Mouse (Mus musculus) MEL (cell line): ENCODE results near the gene Pdss2. TPM values are rescaled to one million over a fixed set of nuclear protein-coding genes. Genes with fewer than 3 reads are reported as not detected.

Experiments
- DNase-seq: peaks from one replicate; pipeline ENCODE4 v3.0.0; 2011; ENCODE audit warnings: low read depth, low spot score
- H3K27ac ChIP-seq: 2 replicates; pipeline ENCODE4 v1.5.1; 2012; ENCODE audit warnings: low read depth, mild to moderate bottlenecking, control low read depth, low read length, moderate library complexity; ENCODE audit not compliant: control insufficient read depth
- H3K27me3 ChIP-seq, 2 experiments: fragments of 150-350 bp in 1 of 2; sonication (generic) in 1 of 2; 2 replicates each; pipeline ENCODE4 v1.6.1; 2012; ENCODE audit warnings: low read length in 2 of 2, mild to moderate bottlenecking in 2 of 2, improper control_type of control experiment in 1 of 2, moderate library complexity in 1 of 2; ENCODE audit not compliant: insufficient read depth in 2 of 2, control insufficient read depth in 1 of 2
- H3K36me3 ChIP-seq, 2 experiments: 2 replicates each; pipeline ENCODE4 v1.6.1; 2012 to 2014; ENCODE audit warnings: low read length in 2 of 2, improper control_type of control experiment in 1 of 2, inconsistent platforms in 1 of 2, mild to moderate bottlenecking in 1 of 2; ENCODE audit not compliant: insufficient read depth in 2 of 2, control insufficient read depth in 1 of 2
- H3K4me1 ChIP-seq, 2 experiments: fragments of 150-350 bp in 1 of 2; sonication (generic) in 1 of 2; 2 replicates each; pipeline ENCODE4 v1.6.1; 2012; ENCODE audit warnings: low read length in 2 of 2, improper control_type of control experiment in 1 of 2, mild to moderate bottlenecking in 1 of 2; ENCODE audit not compliant: insufficient read depth in 2 of 2, control insufficient read depth in 1 of 2
- H3K4me3 ChIP-seq, 2 experiments: fragments of 150-350 bp in 1 of 2; sonication (generic) in 1 of 2; 2 replicates each; pipeline ENCODE4 v1.5.1; 2012; ENCODE audit warnings: low read depth in 2 of 2, low read length in 2 of 2, mild to moderate bottlenecking in 2 of 2, moderate library complexity in 2 of 2, control low read depth in 1 of 2, improper control_type of control experiment in 1 of 2; ENCODE audit not compliant: control insufficient read depth in 1 of 2, insufficient read depth in 1 of 2
- H3K79me2 ChIP-seq: 2 replicates; pipeline ENCODE4 v1.6.1; 2012; ENCODE audit warnings: mild to moderate bottlenecking, low read length, moderate library complexity; ENCODE audit not compliant: control insufficient read depth, poor library complexity, insufficient read depth
- H3K9ac ChIP-seq: 2 replicates; pipeline ENCODE4 v1.6.1; 2012; ENCODE audit warnings: low read depth, mild to moderate bottlenecking, control low read depth, low read length, moderate library complexity; ENCODE audit not compliant: control insufficient read depth, poor library complexity, severe bottlenecking
- H3K9me3 ChIP-seq: fragments of 150-350 bp; sonication (generic); replicated peaks from 2 replicates; pipeline ENCODE4 v1.6.1; 2012; ENCODE audit warnings: mild to moderate bottlenecking, low read length, improper control_type of control experiment, moderate library complexity; ENCODE audit not compliant: insufficient read depth
- CHD2 ChIP-seq: IDR thresholded peaks from 2 replicates; pipeline ENCODE4 v1.6.1; 2011; ENCODE audit warnings: low read length, improper control_type of control experiment
- ELF1 ChIP-seq: IDR thresholded peaks from 2 replicates; pipeline ENCODE4 v1.6.1; 2014; ENCODE audit warnings: low read depth, mild to moderate bottlenecking, inconsistent platforms, low read length, improper control_type of control experiment, moderate library complexity
- ETS1 ChIP-seq: IDR thresholded peaks from 2 replicates; pipeline ENCODE4 v1.6.1; 2012; ENCODE audit warnings: low read depth, mild to moderate bottlenecking, inconsistent platforms, low read length, improper control_type of control experiment, moderate library complexity
- HCFC1 ChIP-seq: IDR thresholded peaks from 2 replicates; pipeline ENCODE4 v1.6.1; 2012; ENCODE audit warnings: low read depth, mild to moderate bottlenecking, inconsistent platforms, low read length, improper control_type of control experiment, moderate library complexity
- JUND ChIP-seq: IDR thresholded peaks from 2 replicates; pipeline ENCODE4 v1.6.1; 2011; ENCODE audit warnings: low read depth, mild to moderate bottlenecking, improper control_type of control experiment, low read length
- MAFK ChIP-seq: IDR thresholded peaks from 2 replicates; pipeline ENCODE4 v1.6.1; 2011; ENCODE audit warnings: low read depth, mild to moderate bottlenecking, low read length, improper control_type of control experiment, borderline replicate concordance
- MAX ChIP-seq: IDR thresholded peaks from 2 replicates; pipeline ENCODE4 v1.6.1; 2011; ENCODE audit warnings: low read length, improper control_type of control experiment
- MAZ ChIP-seq: IDR thresholded peaks from 2 replicates; pipeline ENCODE4 v1.6.1; 2012; ENCODE audit warnings: low read depth, mild to moderate bottlenecking, inconsistent platforms, low read length, improper control_type of control experiment
- MEF2A ChIP-seq: IDR thresholded peaks from 2 replicates; pipeline ENCODE4 v1.6.1; 2014; ENCODE audit warnings: low read depth, mild to moderate bottlenecking, inconsistent platforms, low read length, improper control_type of control experiment; ENCODE audit not compliant: poor library complexity, insufficient replicate concordance, severe bottlenecking; ENCODE audit errors: extremely low read depth
- MYB ChIP-seq: IDR thresholded peaks from 2 replicates; pipeline ENCODE4 v1.6.1; 2011; ENCODE audit warnings: mild to moderate bottlenecking, low read depth, low read length, improper control_type of control experiment
- NELFE ChIP-seq: IDR thresholded peaks from 2 replicates; pipeline ENCODE4 v1.6.1; 2011; ENCODE audit warnings: low read depth, low read length, improper control_type of control experiment
- NRF1 ChIP-seq: IDR thresholded peaks from 2 replicates; pipeline ENCODE4 v1.6.1; 2014; ENCODE audit warnings: low read depth, mild to moderate bottlenecking, inconsistent platforms, low read length, improper control_type of control experiment, moderate library complexity; ENCODE audit not compliant: poor library complexity, insufficient read depth, severe bottlenecking
- POLR2AphosphoS2 ChIP-seq: IDR thresholded peaks from 2 replicates; pipeline ENCODE4 v1.6.1; 2011; ENCODE audit warnings: low read length, improper control_type of control experiment
- SMC3 ChIP-seq: IDR thresholded peaks from 2 replicates; pipeline ENCODE4 v1.6.1; 2011; ENCODE audit warnings: low read depth, low read length, improper control_type of control experiment
- TAL1 ChIP-seq: IDR thresholded peaks from 2 replicates; pipeline ENCODE4 v1.6.1; 2012; ENCODE audit warnings: mild to moderate bottlenecking, inconsistent platforms, low read length, moderate library complexity, mixed read lengths
- TBP ChIP-seq: IDR thresholded peaks from 2 replicates; pipeline ENCODE4 v1.8.0; 2011; ENCODE audit warnings: low read depth, low read length, improper control_type of control experiment
- TCF12 ChIP-seq: IDR thresholded peaks from 2 replicates; pipeline ENCODE4 v1.6.1; 2014; ENCODE audit warnings: low read depth, mild to moderate bottlenecking, inconsistent platforms, low read length, improper control_type of control experiment, moderate library complexity
- UBTF ChIP-seq: IDR thresholded peaks from 2 replicates; pipeline ENCODE4 v1.6.1; 2012; ENCODE audit warnings: low read depth, mild to moderate bottlenecking, inconsistent platforms, low read length, improper control_type of control experiment, moderate library complexity, borderline replicate concordance; ENCODE audit not compliant: insufficient read depth
- USF2 ChIP-seq, 2 experiments: IDR thresholded peaks; 2 replicates each; pipeline ENCODE4 v1.6.1; 2011 to 2012; ENCODE audit warnings: improper control_type of control experiment in 2 of 2, low read length in 2 of 2, borderline replicate concordance in 1 of 2, inconsistent platforms in 1 of 2, low read depth in 1 of 2, mild to moderate bottlenecking in 1 of 2; ENCODE audit not compliant: insufficient read depth in 1 of 2
- ZKSCAN1 ChIP-seq: IDR thresholded peaks from 2 replicates; pipeline ENCODE4 v1.6.1; 2012; ENCODE audit warnings: low read depth, mild to moderate bottlenecking, inconsistent platforms, low read length, improper control_type of control experiment, moderate library complexity
- ZMIZ1 ChIP-seq: IDR thresholded peaks from 2 replicates; pipeline ENCODE4 v1.6.1; 2012; ENCODE audit warnings: low read depth, mild to moderate bottlenecking, inconsistent platforms, low read length, improper control_type of control experiment, moderate library complexity
- ZNF384 ChIP-seq: IDR thresholded peaks from 2 replicates; pipeline ENCODE4 v1.6.1; 2012; ENCODE audit warnings: low read depth, mild to moderate bottlenecking, inconsistent platforms, low read length, improper control_type of control experiment
- polyA plus RNA-seq, 2 experiments: library from polyadenylated mRNA; stranded (reverse) in 1 of 2; unstranded in 1 of 2; fragments of >175 nt in 1 of 2; fragments of >200 nt in 1 of 2; gene quantifications; 2 replicates each; pipeline versions ENCODE4 v1.2.1 to v1.2.4; 2012; ENCODE audit warnings: low replicate concordance in 2 of 2, low read depth in 1 of 2; ENCODE audit not compliant: insufficient read length in 2 of 2, insufficient read depth in 1 of 2, missing spikeins in 1 of 2
- total RNA-seq: library from RNA; depleted of rRNA; stranded (reverse); fragments of 300-350 nt; gene quantifications from 2 replicates; pipeline ENCODE4 v1.2.3, GENCODE M21; 2012

Gene Pdss2
- total and polyA plus RNA-seq, 3 experiments: 14.3 to 14.8 TPM; not detected in 1

- no peak for DNase-seq
- Histone ChIP-seq H3K9me3 (no peaks in the 10 kb centered on the region), H3K79me2 (no peaks in the 10 kb centered on the region), H3K27me3 (no peaks in the 10 kb centered on the region), H3K4me3 (no peak overlapping the region), H3K9ac (no peak overlapping the region), H3K4me1 (no peaks in the 10 kb centered on the region), H3K27ac (no peak overlapping the region), H3K36me3 (no peaks in the 10 kb centered on the region)
- TF ChIP-seq CHD2 (no peak), ZNF384 (no peak), MEF2A (no peak), ZKSCAN1 (no peak), MAZ (no peak), ETS1 (no peak), TBP (no peak)
Measured at GRCm38 (mm10) chr10:43439492-43439941, 218.2 kb downstream of the Pdss2 start.

- no peak overlapping the region for H3K27ac ChIP-seq
Measured at GRCm38 (mm10) chr10:43440050-43440449, 218.8 kb downstream of the Pdss2 start.

GRCm38 (mm10) chr10:43440981-43441740, 219.9 kb downstream of the Pdss2 start:
- no peaks in the 10 kb centered on the region for H3K9me3 ChIP-seq

More at GRCm38 (mm10) chr10:43440050-43440449, 218.8 kb downstream of the Pdss2 start:
- no peak for TF ChIP-seq ELF1
- no peak for TF ChIP-seq TBP
- no peak for TF ChIP-seq SMC3
- no peak for TF ChIP-seq POLR2AphosphoS2
- no peak for TF ChIP-seq JUND
- TF ChIP-seq TAL1: no peak
- H3K79me2 ChIP-seq: no peaks in the 10 kb centered on the region
- H3K4me1 ChIP-seq: no peaks in the 10 kb centered on the region
- H3K36me3 ChIP-seq: no peaks in the 10 kb centered on the region
- DNase-seq: no peak
- no peak overlapping the region for H3K9ac ChIP-seq
- no peaks in the 10 kb centered on the region for H3K9me3 ChIP-seq
- no peaks in the 10 kb centered on the region for H3K27me3 ChIP-seq
- no peak overlapping the region for H3K4me3 ChIP-seq

More at GRCm38 (mm10) chr10:43440981-43441740, 219.9 kb downstream of the Pdss2 start:
- H3K9ac ChIP-seq: no peak overlapping the region
- no peaks in the 10 kb centered on the region for H3K4me1 ChIP-seq
- TF ChIP-seq USF2 (IDR thresholded peaks at IDR 0.05; ENCODE audit: borderline replicate concordance in 1 of 2, insufficient read depth in 1 of 2, low read depth in 1 of 2, low read length in 2 of 2): no peak
- no peak for TF ChIP-seq TCF12
- TF ChIP-seq CHD2: no peak
- TF ChIP-seq MAX: no peak
- TF ChIP-seq HCFC1: no peak
- no peak for TF ChIP-seq ELF1
- TF ChIP-seq NRF1: no peak
- no peak for TF ChIP-seq MYB
- no peak for TF ChIP-seq UBTF
- no peak for TF ChIP-seq ZMIZ1
- TF ChIP-seq POLR2AphosphoS2: no peak
- no peak for TF ChIP-seq NELFE
- TF ChIP-seq MAFK: no peak
- TF ChIP-seq TAL1: no peak
- TF ChIP-seq JUND: no peak
- H3K79me2 ChIP-seq: no peaks in the 10 kb centered on the region
- no peaks in the 10 kb centered on the region for H3K36me3 ChIP-seq
- H3K27ac ChIP-seq: no peak overlapping the region
- DNase-seq: no peak
- no peaks in the 10 kb centered on the region for H3K27me3 ChIP-seq
- no peak overlapping the region for H3K4me3 ChIP-seq
